Mouse (Mus musculus): ENCODE results near the gene Cyp4f17.
A peak's percentile ranks its signal among the peaks of the same experiment; 100 is the strongest.
"Not testable (repeated sequence)": the region's sequence is repeated elsewhere in the genome, so short reads cannot be mapped to it uniquely, and the experiment has no call there.

The Cyp4f17 gene

DNA sequence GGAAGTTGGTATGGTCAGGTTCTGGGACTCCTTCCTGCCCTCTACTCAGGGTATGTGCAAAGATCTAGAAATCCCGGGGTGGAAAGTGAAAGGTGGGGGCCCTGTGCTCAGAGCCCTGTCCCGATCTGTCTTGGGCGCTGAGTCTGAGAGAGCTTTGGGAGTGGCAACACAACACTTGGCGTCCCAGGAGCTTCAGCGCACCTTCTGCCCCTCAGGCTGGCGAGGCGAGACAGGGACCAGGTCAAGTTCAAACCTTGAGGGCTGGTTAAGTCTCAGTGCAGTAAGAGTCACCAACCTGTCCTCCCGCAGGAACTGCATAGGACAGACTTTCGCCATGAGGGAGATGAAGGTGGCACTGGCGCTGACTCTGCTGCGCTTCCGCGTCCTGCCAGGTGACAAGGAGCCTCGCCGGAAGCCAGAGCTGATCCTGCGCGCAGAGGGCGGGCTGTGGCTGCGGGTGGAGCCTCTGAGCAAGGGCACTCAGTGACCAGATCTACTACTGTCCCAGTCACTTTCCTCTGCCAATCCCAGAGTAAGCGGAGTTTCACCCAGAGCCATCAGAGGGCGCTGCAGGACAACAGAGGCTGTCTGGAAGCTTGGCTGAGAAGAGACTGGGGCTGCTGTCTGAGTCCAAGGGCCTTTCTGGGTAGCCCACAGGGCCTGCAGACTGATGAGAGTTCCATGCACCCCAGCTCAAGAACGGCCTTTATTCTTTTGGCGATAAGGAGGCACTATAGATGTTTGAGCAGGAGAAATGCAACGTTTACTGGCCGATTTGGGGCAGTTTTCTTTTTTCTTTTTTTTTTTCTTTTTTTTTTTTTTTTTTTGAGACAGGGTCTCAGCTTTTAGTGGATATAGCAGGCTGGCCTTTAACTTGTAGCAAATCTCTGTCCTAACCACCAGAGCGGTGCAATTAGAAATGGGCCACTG, 22.8 kb downstream of the Cyp4f17 start:
- DNase-seq = peak; percentile 87

DNA sequence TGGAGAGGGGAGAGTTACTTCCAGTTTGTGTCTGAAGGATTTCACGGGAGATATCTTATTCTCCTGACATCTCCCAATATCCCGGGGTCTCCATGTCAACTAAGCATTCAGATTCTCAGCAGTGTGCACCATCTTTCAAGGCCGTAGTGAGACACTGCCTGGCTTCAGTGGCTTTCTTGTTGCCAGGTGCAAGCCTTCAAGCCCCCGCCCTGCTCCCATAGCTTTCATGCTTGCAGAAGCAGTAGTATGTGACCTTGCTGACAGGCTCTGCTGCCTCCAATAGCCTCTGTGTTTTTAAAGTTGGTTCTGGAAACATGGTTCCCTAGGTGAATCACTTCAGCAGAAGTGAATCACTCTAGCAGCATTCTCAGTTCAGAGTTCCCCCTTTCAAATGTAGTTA, 26.5 kb downstream of the Cyp4f17 start:
- not testable (repeated sequence) for DNase-seq

DNA sequence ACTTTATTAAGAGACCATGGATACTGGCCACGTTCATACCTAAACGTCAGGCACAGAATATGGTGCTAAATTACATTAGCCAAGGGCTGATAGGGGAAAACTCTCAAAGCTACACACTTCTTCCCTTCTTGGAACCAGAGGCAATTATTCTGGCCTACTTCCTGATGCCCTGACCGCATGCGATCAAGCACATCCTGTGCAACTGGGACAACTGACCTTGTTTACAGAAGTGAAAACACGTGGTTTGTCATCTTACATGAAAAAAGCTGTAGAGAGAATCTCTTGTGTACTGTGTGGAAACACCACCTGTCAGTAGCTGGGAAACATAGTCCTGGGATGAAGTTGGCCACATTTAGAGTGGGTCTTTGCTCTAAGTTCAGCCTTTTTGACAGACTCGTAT, 28.2 kb downstream of the Cyp4f17 start:
- DNase-seq = no peak

DNA sequence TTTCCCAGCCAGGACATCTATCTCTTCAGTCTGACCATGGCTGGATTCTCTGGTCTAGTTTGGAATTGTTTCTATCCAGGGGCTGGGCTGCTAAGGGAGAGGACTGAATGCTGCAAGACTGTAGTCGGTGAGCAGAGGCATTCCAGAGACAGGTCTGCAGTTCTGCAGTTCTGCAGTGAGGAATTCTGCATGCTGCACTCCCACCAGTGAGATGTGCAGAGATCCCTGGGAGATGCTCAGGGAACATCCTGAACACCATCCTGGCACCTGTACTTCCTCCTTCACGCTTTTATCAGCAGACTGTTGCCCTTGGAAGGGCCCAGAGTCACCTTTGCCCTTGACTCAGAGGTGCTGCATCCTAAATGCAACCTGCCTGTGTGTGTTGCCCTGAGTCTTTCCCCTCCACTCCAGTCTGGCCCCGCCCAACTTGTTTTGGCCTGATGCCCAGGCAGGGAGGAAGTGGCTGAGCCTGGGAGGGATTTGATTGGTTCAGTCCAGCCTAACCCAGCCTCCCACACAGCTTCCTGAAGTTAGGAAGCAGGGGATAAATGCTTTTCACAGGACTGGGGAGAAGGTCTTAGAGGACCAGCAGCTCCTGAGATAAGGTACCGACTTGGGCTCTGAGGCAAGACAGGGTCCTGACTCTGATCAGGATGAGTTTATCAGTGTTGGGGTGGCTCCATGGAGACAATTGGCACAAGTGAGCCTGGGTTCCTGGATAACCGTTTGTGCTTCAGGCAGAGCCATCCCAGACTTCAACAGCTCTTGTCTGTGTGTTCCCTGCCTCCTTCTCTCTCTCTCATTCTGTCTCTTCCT, 30.4 kb downstream of the Cyp4f17 start, which contains the start of gene Cyp4f16:
Gene Cyp4f16 (plus strand): TSS at position 508 of the 816 bp plus-strand sequence.
- peak; percentile 79 for DNase-seq

DNA sequence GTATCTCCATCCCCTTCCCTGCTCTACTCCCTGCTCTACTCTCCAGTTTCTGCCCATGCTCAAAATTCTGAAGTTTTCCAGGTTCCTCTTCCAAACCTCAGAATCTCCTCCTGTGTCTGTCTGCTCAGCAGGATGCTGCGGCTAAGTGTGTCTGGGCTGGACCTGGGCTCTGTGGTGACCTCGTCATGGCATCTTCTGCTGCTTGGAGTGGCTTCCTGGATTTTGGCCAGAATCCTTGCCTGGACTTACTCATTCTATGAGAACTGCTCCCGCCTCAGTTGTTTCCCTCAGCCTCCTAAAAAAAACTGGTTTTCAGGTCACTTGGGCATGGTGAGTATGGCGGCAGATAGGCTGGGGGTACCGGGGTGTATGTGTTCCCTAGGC, 31.0 kb downstream of the Cyp4f17 start:
- no peak for DNase-seq

DNA sequence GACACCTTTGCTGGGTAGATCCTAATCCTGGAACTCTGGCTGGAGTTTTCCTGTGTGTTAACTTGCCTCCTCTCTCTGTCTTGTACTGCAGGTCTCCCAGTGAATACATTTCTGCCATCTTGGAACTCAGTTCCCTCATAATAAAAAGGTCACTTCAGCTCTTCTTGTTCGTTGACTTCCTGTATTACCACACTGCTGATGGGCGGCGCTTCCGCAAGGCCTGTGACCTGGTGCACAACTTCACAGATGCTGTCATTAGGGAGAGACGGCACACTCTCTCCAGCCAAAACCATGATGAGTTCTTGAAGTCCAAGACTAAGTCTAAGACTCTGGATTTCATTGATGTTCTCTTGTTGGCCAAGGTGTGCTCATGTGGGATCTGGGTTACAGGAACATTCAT, 38.9 kb downstream of the Cyp4f17 start:
- DNase-seq = not testable (repeated sequence)

DNA sequence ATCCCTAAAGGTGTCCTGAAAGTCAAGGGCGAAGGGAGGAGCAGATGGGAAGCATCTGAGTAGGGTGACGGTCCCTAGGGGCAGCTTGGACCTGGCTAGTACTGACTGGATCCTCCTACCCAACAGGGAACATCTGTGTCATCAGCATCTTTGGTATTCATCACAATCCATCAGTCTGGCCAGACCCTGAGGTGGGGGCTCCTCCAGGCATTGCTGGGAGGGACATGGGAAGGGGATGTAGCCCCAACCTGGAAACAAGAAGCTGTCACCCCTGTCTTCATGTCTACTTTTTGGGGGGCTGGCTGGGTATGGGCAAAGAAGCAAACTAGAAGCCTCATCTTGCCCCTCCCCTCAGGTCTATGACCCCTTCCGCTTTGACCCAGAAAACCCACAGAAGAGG, 44.5 kb downstream of the Cyp4f17 start:
- not testable (repeated sequence) for DNase-seq

DNA sequence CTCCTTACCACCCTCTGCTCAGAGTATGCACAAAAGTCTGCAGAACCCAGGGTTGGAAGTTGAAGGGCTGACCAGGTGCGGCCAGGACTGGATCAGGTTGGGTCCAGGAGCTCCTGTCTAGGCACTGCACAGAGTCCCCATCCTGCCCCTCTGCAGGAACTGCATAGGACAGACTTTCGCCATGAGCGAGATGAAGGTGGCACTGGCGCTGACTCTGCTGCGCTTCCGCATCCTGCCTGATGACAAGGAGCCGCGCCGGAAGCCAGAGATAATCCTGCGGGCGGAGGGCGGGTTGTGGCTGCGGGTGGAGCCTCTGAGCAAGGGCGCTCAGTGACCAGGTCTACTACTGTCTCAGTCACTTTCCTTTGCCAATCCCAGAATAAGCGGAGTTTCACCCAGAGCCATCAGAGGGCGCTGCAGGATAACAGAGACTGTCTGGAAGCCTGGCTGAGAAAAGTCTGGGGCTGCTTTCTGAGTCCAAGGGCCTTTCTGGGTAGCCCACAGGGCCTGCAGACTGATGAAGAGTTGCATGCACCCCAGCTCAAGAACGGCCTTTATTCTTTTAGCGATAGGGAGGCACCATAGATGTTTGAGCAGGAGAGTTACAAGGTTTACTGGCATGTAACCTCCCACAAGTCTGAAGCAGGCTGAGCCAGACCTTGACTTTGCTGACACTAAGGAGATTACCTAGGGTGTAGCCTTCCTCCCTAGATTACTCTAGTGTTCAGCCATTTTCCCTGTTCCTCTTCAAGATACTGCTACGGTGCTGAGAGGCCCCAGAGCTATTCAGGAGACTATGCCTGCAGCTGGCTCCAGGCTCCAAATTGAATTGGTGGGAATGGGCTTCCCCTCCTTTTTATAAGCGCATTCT, 45.3 kb downstream of the Cyp4f17 start:
- peak; percentile 83 for DNase-seq

DNA sequence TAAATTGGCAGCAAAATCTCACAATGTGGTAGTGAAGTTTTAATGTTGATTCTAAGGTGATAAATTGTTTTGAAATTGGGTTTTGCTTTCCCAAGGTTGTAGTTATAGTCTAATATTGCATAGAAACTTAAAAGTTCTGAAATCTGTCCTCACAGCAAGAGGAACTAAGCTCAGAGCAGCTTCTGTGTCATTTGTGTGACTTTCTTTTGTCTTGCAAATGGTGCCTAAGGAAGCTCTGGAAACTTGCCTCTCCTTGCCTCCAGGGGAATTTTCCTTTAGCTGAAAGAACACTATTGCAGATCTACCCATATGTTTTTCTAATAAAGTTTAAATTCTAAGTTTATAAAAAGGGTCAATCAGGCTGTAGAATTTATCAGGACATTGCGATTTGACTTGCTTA, 47.2 kb downstream of the Cyp4f17 start:
- DNase-seq = not testable (repeated sequence)

DNA sequence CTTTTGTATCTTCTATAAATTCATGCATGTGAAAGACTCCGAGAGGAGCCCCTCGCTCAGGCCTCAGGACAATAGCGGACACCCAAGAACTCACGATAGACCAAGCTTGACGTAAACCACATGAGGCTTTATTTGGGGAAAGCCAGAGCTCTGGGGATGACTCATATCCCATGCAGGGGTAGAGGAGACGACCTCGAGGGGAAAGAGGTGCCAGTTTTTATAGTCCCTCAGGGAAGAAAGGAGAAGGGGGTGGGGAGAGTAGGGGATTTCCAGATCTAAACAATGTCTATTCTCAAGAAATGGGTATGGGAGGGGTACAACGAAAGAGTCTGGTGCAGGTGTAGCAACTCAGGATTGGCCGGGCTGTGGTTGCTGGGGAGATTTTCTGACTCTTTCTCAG, 48.5 kb downstream of the Cyp4f17 start:
- not testable (repeated sequence) for DNase-seq

DNA sequence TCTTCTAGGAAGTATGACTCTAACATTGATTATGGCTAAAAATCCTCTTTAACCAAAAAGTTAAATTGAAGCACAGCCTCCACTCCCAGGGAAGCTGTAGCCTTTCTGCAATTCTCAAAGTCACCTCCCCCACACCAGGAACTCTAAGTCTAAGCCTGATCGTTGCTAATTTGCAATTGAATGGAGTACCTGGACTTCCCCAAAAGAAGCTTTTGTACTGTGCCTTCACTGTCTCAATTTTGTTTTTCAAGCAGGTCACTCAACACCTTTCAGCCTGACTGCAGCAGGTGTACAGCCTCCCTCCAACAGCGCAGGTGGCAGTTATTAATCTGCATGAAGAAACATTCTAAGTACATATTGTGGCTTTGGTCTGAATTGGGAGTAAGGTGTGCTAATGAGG, 57.5 kb downstream of the Cyp4f17 start:
- DNase-seq = not testable (repeated sequence)

DNA sequence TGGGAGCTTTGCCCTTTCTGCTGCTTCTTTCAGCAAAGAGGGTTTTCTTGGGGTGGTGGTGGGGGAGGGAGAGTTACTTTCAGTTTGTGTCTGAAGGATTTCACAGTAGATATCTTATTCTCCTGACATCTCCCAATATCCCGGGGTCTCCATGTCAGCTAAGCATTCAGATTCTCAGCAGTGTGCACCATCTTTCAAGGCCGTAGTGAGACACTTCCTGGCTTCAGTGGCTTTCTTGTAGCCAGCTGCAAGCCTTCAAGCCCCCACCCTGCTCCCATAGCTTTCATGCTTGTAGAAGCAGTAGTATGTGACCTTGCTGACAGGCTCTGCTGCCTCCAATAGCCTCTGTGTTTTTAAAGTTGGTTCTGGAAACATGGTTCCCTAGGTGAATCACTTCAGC, 67.4 kb downstream of the Cyp4f17 start:
- DNase-seq = not testable (repeated sequence)

DNA sequence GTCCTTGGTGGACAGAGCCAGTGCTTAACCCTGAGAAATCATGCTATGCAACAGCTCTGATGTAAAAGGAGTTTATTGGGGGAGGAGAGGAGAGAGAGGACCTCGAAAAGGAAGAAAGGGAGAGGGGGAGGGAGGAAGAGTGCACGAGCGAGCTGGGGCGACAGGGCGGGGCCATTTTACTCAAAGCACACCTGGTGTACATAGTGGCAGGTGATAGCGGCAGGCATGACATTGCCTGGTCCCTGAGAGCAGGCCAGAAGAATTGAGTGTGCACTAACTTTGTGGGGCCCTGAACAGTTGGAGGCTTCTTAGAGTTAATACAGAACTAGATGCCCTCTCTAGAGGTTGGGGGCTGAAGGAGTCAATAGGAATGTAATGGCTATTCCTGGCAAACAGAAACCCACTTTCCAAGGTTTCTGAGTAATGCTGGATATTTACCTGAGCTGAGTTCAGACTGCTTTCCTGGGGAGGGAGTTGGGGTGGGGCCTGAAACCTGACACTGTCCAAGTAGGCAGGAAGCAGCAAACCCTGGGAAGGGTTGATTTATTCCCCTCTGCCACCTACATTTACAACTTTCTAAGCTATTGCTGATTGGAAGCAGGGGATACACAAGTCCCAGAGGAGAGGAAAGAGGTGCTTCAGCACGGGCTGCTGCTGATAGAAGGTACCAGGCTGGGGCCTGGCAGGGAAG, 71.8 kb downstream of the Cyp4f17 start:
- DNase-seq = no peak
